Comparison of ENCODE assay signal across 17 mouse cellular contexts in the genomic region with DNA sequence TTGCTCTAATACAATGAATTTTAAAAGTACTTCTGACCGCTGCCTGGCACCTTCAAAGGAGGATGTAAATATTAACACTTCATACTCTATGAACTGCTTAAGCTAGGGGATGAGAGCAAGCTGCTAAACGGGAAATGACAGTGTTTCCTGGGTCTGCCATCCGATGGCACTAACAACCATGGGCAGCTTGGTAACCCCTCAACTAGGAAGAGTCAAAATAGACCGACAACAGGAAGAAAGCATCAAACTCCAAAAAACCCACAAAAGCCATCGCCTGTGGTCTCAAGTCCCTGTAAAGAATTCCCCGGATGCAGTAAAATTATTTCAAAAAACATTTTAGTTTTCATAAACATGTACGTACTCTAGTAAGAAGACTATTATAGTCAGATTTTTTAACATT.
"Had no signal": no experiment of that assay in that cellular context is flagged by ENCODE, and none has a peak within 500 bp of the region (broad histone marks: within the 10 kb centered on the region; RNA-seq: fewer than 3 reads in every experiment).

No protein-coding gene starts in this region.

- DNase-seq: kidney, adult 2 months; kidney, postnatal 36 days; layer of hippocampus, postnatal 36 days; left cerebral cortex, postnatal 4 days; liver, postnatal 0 days; lung, embryonic 14.5 days; midbrain, embryonic 14.5 days; right cerebral cortex, adult 18-20 months; right cerebral cortex, postnatal 14 days; right cerebral cortex, postnatal 4 days; thymus, adult 2 months; thymus, postnatal 36 days had no signal

- H3K9me3 ChIP-seq: limb, embryonic 12.5 days; limb, embryonic 15.5 days; neural tube, embryonic 12.5 days; neural tube, embryonic 15.5 days had no signal

- H3K36me3 ChIP-seq: limb, embryonic 12.5 days; limb, embryonic 15.5 days; neural tube, embryonic 12.5 days; neural tube, embryonic 15.5 days had no signal

- H3K27me3 ChIP-seq: limb, embryonic 12.5 days; limb, embryonic 15.5 days; neural tube, embryonic 12.5 days; neural tube, embryonic 15.5 days had no signal

- H3K4me3 ChIP-seq: limb, embryonic 12.5 days; limb, embryonic 15.5 days; neural tube, embryonic 12.5 days; neural tube, embryonic 15.5 days had no signal

- ATAC-seq: liver, postnatal 0 days; lung, postnatal 0 days had no signal
